Mouse (Mus musculus): Measurements from ENCODE around the gene Tuba4a. TPM values are rescaled to one million over a fixed set of nuclear protein-coding genes. Genes with fewer than 3 reads are reported as not detected.

Gene Tuba4a
- 100 to 1,000 TPM; 141 to 164 TPM for polyA plus RNA-seq (2017; shearing (Covaris generic))

DNA sequence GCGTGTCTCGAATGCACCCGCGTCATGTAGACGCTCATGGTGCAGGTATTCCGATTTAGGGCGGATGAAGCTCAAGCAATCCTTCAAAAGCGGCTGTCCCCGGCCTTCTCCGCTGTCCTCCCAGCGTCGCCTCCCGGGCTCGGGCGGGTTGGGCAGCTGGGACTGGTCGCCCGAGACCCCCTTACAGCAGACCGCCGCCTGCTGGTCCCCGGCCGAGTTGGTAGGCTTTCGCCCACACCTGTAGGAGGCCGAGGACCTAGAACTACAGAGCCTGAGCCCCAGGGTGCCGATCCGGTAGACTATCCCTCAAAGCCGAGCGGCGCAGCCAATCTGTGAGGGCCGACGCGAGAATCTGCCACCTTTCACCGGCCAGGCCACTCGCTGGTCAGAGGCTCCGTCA, at the start of gene Tuba4a:
Gene Tuba4a (minus strand): TSS at position 335 of the 400 bp plus-strand sequence.
- ATAC-seq: no peak

- no peak for ATAC-seq
Observed at GRCm38 (mm10) chr1:75264091-75264880, 44.6 kb upstream of the Tuba4a start, which contains the start of gene Ptprn. Ptprn (minus strand) TSS chr1:75264502.

GRCm38 (mm10) chr1:75262969-75263951, 43.6 kb upstream of the Tuba4a start:
- ATAC-seq: no peak

GRCm38 (mm10) chr1:75261278-75261677, 41.6 kb upstream of the Tuba4a start:
- no peak for ATAC-seq

DNA sequence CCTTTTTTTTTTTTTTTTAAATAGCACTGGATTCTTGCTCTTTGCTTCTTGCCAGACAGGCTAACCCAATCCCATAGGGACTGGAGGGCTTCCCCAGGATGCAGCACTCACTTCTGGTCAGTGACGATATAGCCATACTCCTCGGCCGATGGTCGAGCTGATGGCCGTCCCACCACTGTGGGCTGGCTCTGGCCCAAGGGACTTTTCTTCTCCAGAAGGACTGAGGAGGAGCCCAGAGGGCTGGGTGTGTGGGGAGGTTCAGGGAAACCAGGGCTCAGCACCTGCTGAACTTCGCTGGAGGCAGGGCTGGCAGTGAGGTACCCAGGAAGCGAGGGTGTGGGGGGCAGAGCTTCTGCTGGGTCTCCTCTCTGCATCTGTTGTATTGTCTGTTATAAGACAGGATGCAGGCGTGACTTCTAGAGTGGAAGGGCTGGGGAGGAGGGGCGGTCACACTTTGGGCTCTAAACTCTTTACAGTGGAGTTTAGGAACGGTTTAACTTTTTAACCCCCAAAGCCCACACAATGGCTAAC, 35.9 kb upstream of the Tuba4a start:
- no peak for ATAC-seq

DNA sequence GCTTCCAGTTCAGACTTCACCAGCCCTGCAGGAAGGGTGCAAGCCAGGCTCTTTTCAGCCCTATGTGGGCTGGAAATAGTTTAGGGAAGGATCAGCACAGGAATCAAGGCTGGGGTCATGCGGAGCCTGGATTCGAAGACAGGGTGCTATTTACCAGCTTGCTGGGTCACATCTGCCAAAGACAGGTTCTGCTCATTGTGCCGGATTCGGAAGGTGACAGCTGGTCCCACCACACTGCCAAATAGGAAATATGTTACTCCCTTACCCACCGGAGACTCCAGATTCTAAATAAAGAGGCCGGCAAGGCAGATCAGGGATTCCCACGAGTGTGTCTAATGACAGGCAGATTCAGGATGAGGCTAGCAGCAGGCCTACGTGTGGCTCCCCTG, 35.0 kb upstream of the Tuba4a start:
- no peak for ATAC-seq

DNA sequence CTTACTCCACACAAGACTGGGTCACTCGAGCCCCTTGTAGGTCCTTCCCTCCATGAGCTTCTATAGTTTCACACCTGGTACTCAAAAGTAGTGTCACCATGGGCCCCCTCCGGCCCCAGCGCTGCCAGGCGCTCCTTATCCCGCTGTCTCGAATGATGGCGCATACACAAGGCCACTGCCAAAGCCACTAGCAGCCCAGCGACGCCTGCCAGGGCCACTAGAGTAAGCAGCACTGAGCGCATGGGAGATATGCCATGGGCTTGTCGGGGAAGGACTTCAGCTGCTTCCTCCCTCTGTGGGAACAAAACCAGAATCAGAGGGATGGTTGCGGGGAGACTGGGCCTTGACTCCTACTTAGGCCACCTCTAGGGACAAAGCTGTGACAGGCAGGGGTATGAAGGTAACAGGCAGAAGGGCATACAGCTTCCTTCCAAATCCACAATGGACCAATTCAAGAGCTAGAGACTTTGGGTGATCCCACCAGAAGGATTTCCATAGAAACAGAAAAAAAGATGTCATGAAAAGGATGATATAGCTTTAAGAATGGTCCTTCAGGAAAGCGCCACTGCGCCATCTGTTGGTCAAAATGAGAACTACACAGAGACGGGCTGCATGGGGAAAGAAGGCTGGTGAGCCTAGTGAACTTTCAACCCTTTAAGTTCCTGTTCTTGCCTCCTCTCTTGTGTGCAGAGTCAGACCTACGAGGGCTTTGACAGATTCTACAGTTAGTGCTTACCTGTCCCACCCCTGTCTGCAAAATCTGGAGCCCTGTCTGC, 34.4 kb upstream of the Tuba4a start:
- ATAC-seq: peak; percentile 60

GRCm38 (mm10) chr1:75253029-75253428, 33.4 kb upstream of the Tuba4a start:
- no peak for ATAC-seq

DNA sequence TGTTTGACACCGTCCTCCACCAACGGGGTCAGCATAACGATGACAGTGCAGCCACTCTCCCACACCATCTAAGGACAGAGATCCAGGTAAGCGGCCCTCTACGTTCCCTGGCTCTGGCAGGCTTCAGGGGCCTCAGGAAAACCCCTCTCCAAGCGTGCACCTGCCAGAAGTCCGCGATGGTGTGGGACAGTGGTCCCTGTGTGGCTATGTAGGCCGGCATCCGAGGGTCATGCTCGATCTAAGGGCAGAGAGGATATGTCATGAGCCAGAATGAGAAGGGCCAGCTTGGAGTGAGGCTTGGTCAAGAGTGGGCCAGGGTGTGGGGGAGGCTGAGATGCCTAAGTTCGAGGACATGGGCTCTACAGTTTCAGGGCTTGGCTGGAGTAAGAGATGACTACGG, 32.6 kb upstream of the Tuba4a start:
- ATAC-seq: no peak

GRCm38 (mm10) chr1:75251112-75251970, 31.7 kb upstream of the Tuba4a start:
- peak; percentile 78 for ATAC-seq

GRCm38 (mm10) chr1:75250498-75250897, 30.8 kb upstream of the Tuba4a start:
- ATAC-seq: no peak

DNA sequence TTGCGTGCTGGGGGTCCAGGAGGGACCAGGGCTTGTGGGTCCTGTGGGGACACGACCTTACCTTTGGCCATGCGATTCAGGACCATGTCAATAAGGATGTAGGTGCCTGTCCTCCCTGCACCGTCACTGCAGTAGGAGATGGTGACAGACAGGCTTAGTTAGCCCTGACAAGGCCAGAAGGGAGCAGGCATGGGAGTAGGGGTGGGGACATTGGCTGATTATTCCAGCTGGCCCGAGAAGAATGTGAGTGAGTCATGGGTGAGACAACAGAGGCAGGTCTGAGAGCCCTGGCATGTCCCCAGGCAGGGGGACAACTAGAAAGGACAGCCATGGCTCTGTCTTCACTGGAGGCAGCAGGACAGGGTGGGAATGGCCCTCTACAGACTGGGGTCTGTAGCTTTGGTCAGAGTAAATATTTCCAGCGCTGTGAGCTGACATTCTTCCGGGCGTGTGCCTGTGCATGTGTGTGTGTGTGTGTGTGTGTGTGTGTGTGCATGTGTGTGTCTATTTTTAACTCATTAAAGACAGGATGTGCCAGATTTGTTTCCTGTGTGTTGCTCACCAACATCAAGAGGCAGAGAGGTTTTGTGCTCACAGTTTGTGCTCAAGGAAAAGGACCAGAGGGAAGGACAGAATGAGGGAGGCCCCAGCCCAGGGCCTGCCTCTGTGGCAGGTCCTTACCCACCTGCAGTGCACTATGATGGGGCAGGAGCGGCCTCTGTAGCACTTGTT, 28.5 kb upstream of the Tuba4a start:
- ATAC-seq: peak; percentile 58

DNA sequence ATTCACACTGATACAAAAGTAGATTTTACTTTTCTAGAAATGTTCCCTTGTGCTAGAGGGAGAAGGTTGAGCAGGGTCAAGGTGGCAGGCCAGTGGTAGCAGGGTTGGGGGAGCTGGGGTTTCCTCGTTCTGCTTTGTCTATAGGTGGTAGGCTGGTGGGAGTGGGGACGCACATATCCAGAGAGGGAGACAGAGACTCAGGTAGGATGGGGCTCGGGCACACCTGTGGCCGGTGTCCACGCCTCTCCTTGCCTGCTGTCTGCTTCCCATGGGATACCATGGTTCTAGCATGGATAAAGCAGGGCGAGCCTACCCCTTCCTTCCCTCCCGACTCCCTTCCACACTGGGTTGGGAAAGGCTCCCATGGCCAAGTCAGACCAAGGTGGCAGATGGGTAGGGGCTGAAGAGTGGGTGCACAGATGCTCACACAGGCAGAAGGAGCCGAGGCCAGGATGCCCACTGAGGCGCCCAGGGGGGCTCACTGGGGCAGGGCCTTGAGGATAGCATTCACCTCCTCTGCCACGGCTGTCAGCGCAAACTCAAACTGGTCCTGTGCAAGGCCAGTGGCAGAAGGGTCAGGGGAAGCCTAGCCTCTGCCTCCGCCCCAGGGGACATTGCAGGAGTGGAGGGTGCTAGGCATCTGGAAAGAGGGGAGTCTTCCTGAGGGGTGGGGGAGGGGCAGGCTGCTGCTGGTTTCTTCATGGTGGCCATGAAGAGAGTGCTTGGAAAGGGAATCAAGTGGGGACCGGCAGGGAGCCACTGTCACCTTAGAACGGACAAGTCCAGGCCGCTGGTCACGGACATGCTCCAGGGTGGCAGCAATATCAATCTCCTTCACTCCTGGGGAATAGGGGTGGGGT, 27.6 kb upstream of the Tuba4a start:
- no peak for ATAC-seq

DNA sequence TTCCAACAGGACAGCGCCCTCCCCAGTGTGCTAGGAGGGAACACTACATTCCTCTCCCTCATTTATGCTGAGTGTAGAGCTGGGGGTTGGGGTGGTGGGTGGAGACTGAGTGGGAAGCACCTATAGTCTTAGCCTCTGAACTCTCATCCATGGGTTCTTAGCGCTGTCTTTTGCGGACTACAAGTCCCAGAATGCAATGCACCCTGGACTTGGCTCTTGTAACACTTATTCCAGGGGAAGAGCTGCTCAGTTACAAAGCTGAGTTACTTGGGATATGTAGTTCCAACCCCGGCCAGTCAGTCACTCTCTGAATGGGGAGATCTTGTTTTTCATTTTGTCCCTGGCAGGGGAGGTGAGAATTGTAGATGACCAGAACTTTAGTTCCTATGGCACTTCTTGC, 25.2 kb upstream of the Tuba4a start:
- peak; percentile 63 for ATAC-seq

DNA sequence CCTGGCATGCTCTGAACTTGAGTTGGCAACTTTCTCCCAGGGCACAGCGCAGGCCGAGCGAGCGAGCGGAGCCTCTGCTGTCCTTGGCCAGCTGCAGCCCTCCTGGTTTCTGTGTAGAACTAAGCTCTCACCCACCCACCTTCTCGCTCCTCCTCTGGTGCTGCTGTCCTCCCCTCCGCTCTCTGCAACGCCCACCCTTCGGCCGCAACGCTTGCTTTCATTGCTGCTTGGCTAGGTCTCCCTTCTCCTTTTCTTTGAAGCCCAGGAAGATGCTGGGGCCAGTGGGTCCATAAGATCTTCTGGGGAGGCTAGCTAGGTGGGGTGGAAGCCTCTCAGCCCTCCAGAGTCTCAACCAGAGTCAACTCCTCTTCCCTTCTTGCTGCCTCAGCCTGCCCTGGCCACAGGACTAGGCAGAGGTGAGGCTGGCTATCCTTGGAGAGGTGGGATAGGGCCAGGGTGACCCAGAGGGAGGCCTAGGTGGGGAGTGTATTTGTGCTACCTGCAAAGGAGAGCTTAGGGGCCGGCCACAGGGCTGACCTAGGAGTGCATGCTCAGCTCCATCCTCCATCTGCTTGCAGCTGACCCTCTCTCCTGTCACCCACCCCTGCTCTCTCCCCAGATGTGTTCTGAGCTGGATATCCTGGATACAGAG, 24.6 kb upstream of the Tuba4a start:
- ATAC-seq: no peak

- no peak for ATAC-seq
Observed at GRCm38 (mm10) chr1:75243411-75243810, 23.7 kb upstream of the Tuba4a start.

GRCm38 (mm10) chr1:75239591-75239990, 19.9 kb upstream of the Tuba4a start:
- ATAC-seq: no peak

DNA sequence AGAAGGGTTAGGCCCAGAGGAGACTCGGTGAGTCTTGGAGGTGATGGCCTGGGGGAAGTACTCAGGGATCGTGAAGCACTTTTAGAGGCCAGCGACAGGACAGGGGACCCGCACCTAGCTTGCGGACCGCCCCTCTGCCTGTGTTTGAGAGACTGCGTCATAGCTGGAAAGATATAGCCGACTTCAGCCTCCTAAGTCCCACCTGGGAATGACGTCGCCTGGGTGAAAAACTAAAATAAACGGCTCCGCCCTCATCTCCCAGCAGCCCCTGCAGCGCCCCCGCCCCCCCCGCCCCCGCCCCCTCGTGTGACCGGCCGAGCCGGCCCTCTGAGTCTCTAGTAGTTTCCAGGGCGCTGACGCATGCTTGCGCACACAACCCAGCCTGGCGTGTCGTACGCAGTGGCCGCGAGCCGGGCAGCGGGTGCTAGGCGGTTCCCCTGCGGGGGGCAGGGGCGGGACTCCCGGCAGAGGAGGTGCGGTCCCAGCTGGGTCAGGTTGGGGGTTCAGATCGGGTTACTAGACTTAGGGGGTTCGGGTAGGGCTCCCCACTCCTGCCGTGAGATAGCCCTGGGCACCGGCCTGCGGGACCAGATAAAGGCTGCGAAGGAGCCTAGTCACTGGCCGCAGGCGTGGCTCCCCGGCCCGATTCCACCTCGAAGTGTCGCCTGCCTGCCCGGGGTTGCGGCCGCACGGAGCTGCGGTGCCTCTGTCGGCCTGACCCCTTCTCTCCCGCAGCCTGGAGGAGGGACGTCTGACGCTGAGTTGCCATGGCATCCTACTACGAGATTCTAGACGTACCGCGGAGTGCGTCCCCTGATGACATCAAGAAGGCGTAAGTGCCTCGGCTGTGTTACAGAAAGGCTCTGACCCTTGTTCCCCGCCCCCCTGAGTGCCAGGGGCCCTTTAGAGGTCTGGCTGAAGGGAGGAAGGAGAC, 16.7 kb upstream of the Tuba4a start, which contains the start of gene Dnajb2:
Gene Dnajb2 (plus strand): TSS at position 290 of the 934 bp plus-strand sequence.
- peak; percentile 74 for ATAC-seq
